Mouse (Mus musculus) forebrain, embryonic 13.5 days (tissue): ENCODE data around the gene Gm49721. TPM values are rescaled to one million over a fixed set of nuclear protein-coding genes. Genes with fewer than 3 reads are reported as not detected.
"Not testable (repeated sequence)": the region's sequence is repeated elsewhere in the genome, so short reads cannot be mapped to it uniquely, and the experiment has no call there.

Experiments used
- ATAC-seq: fragments of 200-750 bp; cut with Nextera tagmentation; 2 replicates; pipeline ENCODE4 v1.8.0; 2017
- H3K27ac ChIP-seq: fragments of 300-500 bp; sonication (generic); 2 replicates; pipeline ENCODE4 v1.5.1; 2015; ENCODE audit warnings: inconsistent platforms, mild to moderate bottlenecking, moderate library complexity
- H3K27me3 ChIP-seq: fragments of 300-500 bp; sonication (generic); 2 replicates; pipeline ENCODE4 v1.6.1; 2015; ENCODE audit warnings: mild to moderate bottlenecking, inconsistent platforms
- H3K36me3 ChIP-seq: fragments of 300-500 bp; sonication (generic); 2 replicates; pipeline ENCODE4 v1.6.1; 2015; ENCODE audit warnings: mild to moderate bottlenecking, inconsistent platforms; ENCODE audit not compliant: poor library complexity, severe bottlenecking
- H3K4me1 ChIP-seq: fragments of 300-500 bp; sonication (generic); 2 replicates; pipeline ENCODE4 v1.6.1; 2015; ENCODE audit warnings: inconsistent platforms
- H3K4me2 ChIP-seq: fragments of 300-500 bp; sonication (generic); 2 replicates; pipeline ENCODE4 v1.6.1; 2015; ENCODE audit warnings: inconsistent platforms, mild to moderate bottlenecking, moderate library complexity
- H3K4me3 ChIP-seq: fragments of 300-500 bp; sonication (generic); 2 replicates; pipeline ENCODE4 v1.5.1; 2015; ENCODE audit warnings: mild to moderate bottlenecking, inconsistent platforms
- H3K9ac ChIP-seq: fragments of 300-500 bp; sonication (generic); 2 replicates; pipeline ENCODE4 v1.6.1; 2015; ENCODE audit warnings: mild to moderate bottlenecking, inconsistent platforms
- H3K9me3 ChIP-seq: fragments of 300-500 bp; sonication (generic); replicated peaks from 2 replicates; pipeline ENCODE4 v1.6.1; 2016; ENCODE audit warnings: inconsistent platforms
- WGBS: fragments of 180-500 bp; shearing (Covaris S2); methylation state at CpG from one replicate; pipeline ENCODE4 v1.1.7; 2015; 5-methylcytosine and 5-hydroxymethylcytosine counted together
- polyA plus RNA-seq: library from polyadenylated mRNA; unstranded; fragments of >200 nt; fragmentation: Nextera tagmentation; extraction: Ambion mirVana; gene quantifications from 2 replicates; pipeline ENCODE4 v1.2.1, GENCODE M21; 2015

Gene Gm49721
- polyA plus RNA-seq, 1 experiment from 2014 or later, result 0.22 TPM

DNA sequence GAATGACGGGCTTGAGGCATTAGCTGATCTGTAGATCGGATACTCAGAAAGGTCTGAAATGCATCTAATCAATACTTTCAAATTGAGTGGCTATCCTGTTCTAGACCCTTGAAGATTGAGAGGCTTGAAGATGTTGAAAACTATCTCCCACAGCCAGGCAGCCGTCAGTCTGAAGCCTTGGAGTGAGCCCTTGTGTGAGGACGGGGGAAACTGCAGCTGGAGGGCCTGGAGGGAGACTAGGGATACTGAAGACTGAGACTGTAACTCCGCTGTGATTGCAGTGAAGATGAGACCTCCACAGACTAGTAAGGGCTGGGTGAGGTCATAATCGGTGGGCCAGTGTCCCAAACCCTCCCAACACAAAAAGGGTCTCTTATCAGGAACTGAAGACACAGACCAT is 16.4 kb upstream of the Gm49721 start:
- not testable (repeated sequence) for ATAC-seq, H3K9me3 ChIP-seq, H3K27ac ChIP-seq, H3K4me2 ChIP-seq, H3K9ac ChIP-seq, H3K4me3 ChIP-seq, H3K4me1 ChIP-seq, H3K36me3 ChIP-seq, H3K27me3 ChIP-seq
- WGBS, result 77% methylated on average over 4 of the region's 6 CpGs

DNA sequence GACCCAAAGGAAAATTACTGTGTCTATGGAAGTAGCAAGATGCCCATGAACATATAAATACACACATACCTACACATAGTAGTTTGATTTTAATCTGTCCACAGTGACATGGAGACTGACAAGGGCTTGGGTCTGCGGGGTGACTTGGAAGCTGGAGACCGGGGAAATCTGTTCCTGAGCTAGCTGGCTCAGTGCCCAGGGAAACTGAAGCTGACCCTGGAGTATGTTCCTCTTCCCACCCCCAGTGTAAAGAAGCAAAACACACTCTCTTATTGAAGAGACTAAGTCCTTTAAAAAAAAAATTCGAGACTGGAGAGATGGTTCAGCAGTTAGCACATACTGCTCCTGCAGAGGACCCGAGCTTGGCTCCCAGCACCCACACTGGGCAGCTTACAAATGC is 15.8 kb upstream of the Gm49721 start:
- not testable (repeated sequence) for H3K27me3 ChIP-seq, H3K4me3 ChIP-seq, ATAC-seq, H3K27ac ChIP-seq, H3K9me3 ChIP-seq, H3K9ac ChIP-seq, H3K4me1 ChIP-seq, H3K4me2 ChIP-seq, H3K36me3 ChIP-seq
- WGBS, result 76% methylated on average over 4 of the region's 4 CpGs

- WGBS, result 13% methylated on average over 6 of the region's 6 CpGs
- H3K4me3 ChIP-seq, ATAC-seq: not testable (repeated sequence)
Observed at GRCm38 (mm10) chr17:6965364-6965763, 13.3 kb upstream of the Gm49721 start.

GRCm38 (mm10) chr17:6967673-6968072 is 11.0 kb upstream of the Gm49721 start:
- not testable (repeated sequence) for H3K27ac ChIP-seq, H3K4me2 ChIP-seq, ATAC-seq, H3K4me1 ChIP-seq, H3K36me3 ChIP-seq, H3K9ac ChIP-seq, H3K27me3 ChIP-seq, H3K9me3 ChIP-seq, H3K4me3 ChIP-seq
- WGBS, result 33% methylated on average over 1 of the region's 1 CpGs

More at GRCm38 (mm10) chr17:6965364-6965763, 13.3 kb upstream of the Gm49721 start:
- not testable (repeated sequence) for H3K27me3 ChIP-seq, H3K4me2 ChIP-seq, H3K27ac ChIP-seq, H3K9me3 ChIP-seq, H3K4me1 ChIP-seq, H3K36me3 ChIP-seq, H3K9ac ChIP-seq

DNA sequence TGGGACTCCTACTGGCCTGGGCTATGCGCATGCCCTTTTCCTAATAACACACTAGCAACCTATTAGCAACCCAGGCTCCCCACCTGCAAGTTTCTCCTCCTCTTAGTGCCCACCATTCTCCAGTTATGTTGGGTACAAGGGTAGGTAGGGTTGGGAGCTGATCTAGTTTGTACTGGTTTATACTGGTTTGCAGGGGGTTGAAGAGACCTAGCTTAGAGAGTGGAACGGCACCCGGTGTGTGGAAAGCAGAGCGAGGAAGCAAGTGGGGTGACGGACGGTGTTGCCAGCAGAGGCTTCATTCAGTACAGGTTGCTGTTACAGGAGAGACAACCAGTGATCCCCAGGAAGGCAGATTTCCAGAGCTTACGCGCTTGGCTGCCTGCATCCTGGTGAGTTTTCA is 8.4 kb upstream of the Gm49721 start, which contains the start of gene Rnaset2b:
Rnaset2b (plus strand) TSS at position 301 of the 400 bp plus-strand sequence.
- H3K9ac ChIP-seq, H3K4me1 ChIP-seq, ATAC-seq, H3K4me3 ChIP-seq, H3K27me3 ChIP-seq, H3K36me3 ChIP-seq, H3K4me2 ChIP-seq, H3K27ac ChIP-seq, H3K9me3 ChIP-seq: not testable (repeated sequence)
- WGBS, result 100% methylated on average over 1 of the region's 8 CpGs

DNA sequence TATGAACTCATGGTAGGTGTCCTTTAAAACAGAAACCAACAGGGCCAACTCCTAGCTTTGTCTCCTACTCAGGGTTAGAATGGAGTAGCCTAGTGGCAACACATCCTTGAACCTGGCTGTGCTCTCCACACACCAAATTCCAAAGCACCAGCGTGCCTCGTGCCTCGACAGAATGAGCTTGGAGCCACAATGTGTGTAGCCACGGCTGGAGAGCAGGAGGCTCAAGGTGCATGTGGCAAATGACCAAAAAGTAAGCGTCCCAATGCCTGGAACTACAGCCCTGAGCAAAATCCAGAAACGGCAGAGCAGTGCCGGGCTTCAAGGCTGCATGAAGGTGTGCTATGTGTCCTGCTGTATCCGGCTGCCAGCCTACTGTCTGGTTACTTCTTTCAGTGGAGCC is 7.5 kb upstream of the Gm49721 start:
- WGBS, result 90% methylated on average over 8 of the region's 8 CpGs

DNA sequence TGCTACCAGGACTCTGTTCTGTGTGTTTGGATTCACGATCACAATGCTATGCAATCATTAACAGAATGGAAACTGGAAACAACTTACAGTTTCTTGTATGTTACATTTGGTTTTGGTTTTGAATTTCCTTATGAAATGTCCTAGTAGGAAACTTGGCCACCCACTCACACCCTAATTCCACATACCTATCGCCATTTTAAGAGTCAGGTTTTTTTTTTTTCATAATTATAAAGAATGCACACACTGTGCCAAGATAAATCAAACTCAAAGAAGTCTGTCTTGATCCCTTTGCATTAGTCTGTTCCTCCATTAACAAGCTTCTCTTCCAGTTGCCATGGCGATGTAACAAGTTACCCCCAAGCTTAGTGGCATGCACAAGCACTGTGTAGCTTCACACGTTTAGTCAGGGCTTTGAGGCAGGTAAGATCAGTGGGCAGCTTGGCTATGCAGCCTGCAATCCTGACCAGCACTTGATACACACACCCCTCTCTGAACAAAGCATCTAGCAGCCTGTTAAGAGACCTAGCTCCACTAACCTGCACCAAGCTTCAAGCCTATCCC is 5.8 kb upstream of the Gm49721 start:
- H3K4me3 ChIP-seq, H3K9me3 ChIP-seq, H3K9ac ChIP-seq, H3K27ac ChIP-seq, H3K27me3 ChIP-seq, H3K4me1 ChIP-seq, H3K4me2 ChIP-seq, H3K36me3 ChIP-seq, ATAC-seq: not testable (repeated sequence)
- 51% methylated on average over 4 of the region's 4 CpGs for WGBS

More for the DNA sequence above, 7.5 kb upstream of the Gm49721 start:
- not testable (repeated sequence) for ATAC-seq, H3K27me3 ChIP-seq, H3K9ac ChIP-seq, H3K36me3 ChIP-seq, H3K27ac ChIP-seq, H3K4me1 ChIP-seq, H3K9me3 ChIP-seq, H3K4me3 ChIP-seq, H3K4me2 ChIP-seq

DNA sequence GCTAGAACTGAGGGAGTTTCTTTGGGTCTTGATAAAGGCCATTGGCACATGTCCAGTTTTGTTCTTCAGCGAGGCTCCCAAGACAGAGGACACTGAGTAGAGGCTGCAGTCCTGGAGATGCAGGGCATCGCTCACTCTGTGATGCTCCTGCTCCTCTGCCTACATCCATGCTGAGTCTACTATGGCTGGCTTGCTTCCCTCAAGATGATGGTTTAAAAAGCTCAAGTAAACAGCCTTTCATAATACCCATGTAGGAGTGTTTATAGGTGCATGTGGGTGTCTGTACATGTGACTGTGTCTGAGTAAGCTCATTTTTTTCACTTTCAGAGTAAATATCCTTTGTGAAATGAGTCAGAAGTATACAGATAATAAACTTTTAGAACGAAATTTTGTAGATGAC is 3.7 kb upstream of the Gm49721 start:
- not testable (repeated sequence) for ATAC-seq

GRCm38 (mm10) chr17:6979380-6979779 is 676 bp downstream of the Gm49721 start:
- H3K4me3 ChIP-seq, result peak overlapping the region; percentile 51
- peak overlapping the region; percentile 70; the same call in 1 of the 2 replicates for H3K9ac ChIP-seq
- H3K27ac ChIP-seq, H3K36me3 ChIP-seq, H3K27me3 ChIP-seq, H3K4me1 ChIP-seq, ATAC-seq, H3K9me3 ChIP-seq: not testable (repeated sequence)
- H3K4me2 ChIP-seq, result peak overlapping the region; percentile 60
- WGBS, result 20% methylated on average over 5 of the region's 5 CpGs

More for the DNA sequence above, 3.7 kb upstream of the Gm49721 start:
- WGBS, result 60% methylated on average over 3 of the region's 3 CpGs
- H3K9ac ChIP-seq, H3K27me3 ChIP-seq, H3K27ac ChIP-seq, H3K9me3 ChIP-seq, H3K4me2 ChIP-seq, H3K4me1 ChIP-seq, H3K36me3 ChIP-seq, H3K4me3 ChIP-seq: not testable (repeated sequence)

DNA sequence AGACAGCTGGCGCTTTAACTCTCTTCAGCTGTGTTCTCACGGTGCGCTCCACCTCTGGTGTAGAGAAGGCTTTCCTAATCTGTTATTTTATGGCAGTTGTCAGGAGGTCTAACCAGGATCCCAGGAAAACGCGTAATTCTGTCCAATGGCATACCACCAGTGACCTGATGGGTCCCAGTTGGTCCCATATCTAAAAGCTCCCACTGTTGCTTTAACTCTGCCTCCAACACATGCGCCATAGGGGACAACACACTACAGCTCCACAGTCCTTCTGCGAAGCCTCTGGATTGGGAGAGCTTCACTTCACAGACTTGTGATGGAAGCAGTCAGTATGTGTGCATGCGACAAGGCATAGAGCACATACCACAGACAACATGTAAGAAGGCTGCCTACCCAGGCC is 1.4 kb downstream of the Gm49721 start:
- H3K36me3 ChIP-seq, H3K4me3 ChIP-seq, H3K27ac ChIP-seq, H3K4me2 ChIP-seq, H3K27me3 ChIP-seq, H3K9ac ChIP-seq, H3K9me3 ChIP-seq, ATAC-seq, H3K4me1 ChIP-seq: not testable (repeated sequence)
- 94% methylated on average over 5 of the region's 8 CpGs for WGBS

GRCm38 (mm10) chr17:6986118-6986517 is 7.4 kb downstream of the Gm49721 start:
- H3K4me1 ChIP-seq, H3K4me2 ChIP-seq, H3K27ac ChIP-seq, H3K9me3 ChIP-seq, H3K9ac ChIP-seq, ATAC-seq, H3K4me3 ChIP-seq, H3K27me3 ChIP-seq, H3K36me3 ChIP-seq: not testable (repeated sequence)
- 97% methylated on average over 1 of the region's 1 CpGs for WGBS

GRCm38 (mm10) chr17:6995504-6995903 is 16.8 kb downstream of the Gm49721 start:
- not testable (repeated sequence) for H3K27ac ChIP-seq, H3K4me2 ChIP-seq, H3K4me3 ChIP-seq, H3K4me1 ChIP-seq, H3K9me3 ChIP-seq, H3K36me3 ChIP-seq, H3K9ac ChIP-seq, ATAC-seq, H3K27me3 ChIP-seq
- WGBS, result no CpG with 5 or more reads among the region's 6 CpGs

DNA sequence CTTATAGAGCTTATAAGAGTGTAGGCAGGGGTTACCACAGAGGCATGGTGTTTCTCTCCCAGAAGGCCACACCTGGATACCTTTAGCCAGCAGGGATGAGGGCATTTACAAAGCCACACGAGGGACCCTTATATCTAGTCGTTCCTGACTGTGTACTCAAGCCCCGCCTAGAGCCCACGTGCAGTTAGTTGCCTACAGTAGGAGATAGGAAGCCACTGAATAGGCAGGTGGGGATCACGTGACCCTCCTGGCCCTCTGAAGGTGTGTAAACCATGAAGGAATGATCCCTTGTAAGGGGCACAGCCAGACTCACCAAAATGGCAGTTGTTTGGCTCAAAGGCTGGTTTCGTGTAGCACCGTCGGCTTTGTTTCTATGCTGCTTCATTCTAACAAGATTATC is 18.1 kb downstream of the Gm49721 start:
- not testable (repeated sequence) for H3K27ac ChIP-seq
- 84% methylated on average over 8 of the region's 8 CpGs for WGBS

More for the DNA sequence above, 18.1 kb downstream of the Gm49721 start:
- not testable (repeated sequence) for ATAC-seq, H3K27me3 ChIP-seq, H3K9me3 ChIP-seq, H3K4me1 ChIP-seq, H3K4me3 ChIP-seq, H3K9ac ChIP-seq, H3K36me3 ChIP-seq, H3K4me2 ChIP-seq
